Mouse (Mus musculus) bone marrow macrophage, adult 2 months (primary cell): ENCODE measurements at regions not wholly inside any gene's neighbourhood (a gene's known extent, or its start where the extent isn't known, plus 50 kb on each side); places are given as distances from the start of the nearest gene placed in this dataset.

Experiments
- H3K27ac ChIP-seq: 2 replicates; pipeline ENCODE4 v1.5.1; 2012; ENCODE audit warnings: low read depth, low read length; ENCODE audit not compliant: insufficient read depth
- H3K4me1 ChIP-seq: 2 replicates; pipeline ENCODE4 v1.6.1; 2012; ENCODE audit warnings: low read length; ENCODE audit not compliant: control insufficient read depth, insufficient read depth
- H3K4me3 ChIP-seq: 2 replicates; pipeline ENCODE4 v1.5.1; 2012; ENCODE audit warnings: mild to moderate bottlenecking, low read length, moderate library complexity; ENCODE audit not compliant: insufficient read depth
- CTCF ChIP-seq: IDR thresholded peaks from 2 replicates; pipeline ENCODE4 v1.5.1; 2012; ENCODE audit warnings: low read depth, mild to moderate bottlenecking, low read length, moderate library complexity
- POLR2A ChIP-seq: IDR thresholded peaks from 2 replicates; pipeline ENCODE4 v1.6.1; 2012; ENCODE audit warnings: mild to moderate bottlenecking, low read depth, low read length, borderline replicate concordance

DNA sequence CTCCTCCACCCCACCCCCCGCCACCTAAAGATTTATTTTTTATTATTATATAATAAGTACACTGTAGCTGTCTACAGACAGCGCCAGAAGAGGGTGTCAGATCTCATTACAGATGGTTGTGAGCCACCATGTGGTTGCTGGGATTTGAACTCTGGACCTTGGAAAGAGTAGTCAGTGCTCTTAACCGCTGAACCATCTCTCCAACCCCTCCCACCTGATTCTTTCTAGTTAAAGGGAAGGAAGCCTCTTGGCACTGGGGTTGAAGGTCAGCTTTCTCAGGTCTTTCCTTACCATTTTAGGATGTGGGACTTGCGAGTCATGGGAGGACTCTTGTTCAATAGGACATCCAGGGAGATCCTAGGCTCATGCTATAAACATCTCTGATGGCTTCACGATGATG, 54.7 kb downstream of the Hes1 start:
- H3K27ac ChIP-seq: no peak overlapping the region
- H3K4me1 ChIP-seq: no peaks in the 10 kb centered on the region
- H3K4me3 ChIP-seq: no peak overlapping the region
- TF ChIP-seq CTCF (no peak), POLR2A (no peak)

GRCm38 (mm10) chr16:30120330-30121265, 56.4 kb downstream of the Hes1 start:
- Histone ChIP-seq H3K4me3 (no peak overlapping the region), H3K4me1 (no peaks in the 10 kb centered on the region), H3K27ac (no peak overlapping the region)
- TF ChIP-seq CTCF (no peak), POLR2A (no peak)

DNA sequence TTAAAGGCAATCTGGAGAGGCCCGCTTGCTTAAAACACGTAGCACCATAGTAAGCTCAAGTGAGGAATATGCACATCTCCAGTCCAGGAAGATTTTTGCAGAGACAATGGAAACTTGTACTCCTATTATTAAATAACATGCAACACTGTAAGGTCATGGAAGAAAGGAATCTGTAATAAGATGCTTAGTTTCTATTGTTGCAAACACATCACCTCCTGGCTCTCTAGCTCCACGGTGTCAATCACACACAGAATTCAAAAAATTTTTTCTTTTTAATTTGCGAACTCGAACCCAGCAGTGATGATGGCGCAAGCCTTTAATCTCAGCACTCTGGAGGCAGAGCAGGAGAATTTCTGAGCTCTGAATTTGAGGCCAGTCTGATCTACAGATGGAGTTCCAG, 57.4 kb downstream of the Hes1 start:
- TF ChIP-seq CTCF (no peak), POLR2A (no peak)
- H3K4me1 ChIP-seq: no peaks in the 10 kb centered on the region
- no peak overlapping the region for H3K4me3 ChIP-seq
- no peak overlapping the region for H3K27ac ChIP-seq

- no peak overlapping the region for H3K4me3 ChIP-seq
- H3K27ac ChIP-seq: no peak overlapping the region
- no peak for TF ChIP-seq CTCF
- H3K4me1 ChIP-seq: no peaks in the 10 kb centered on the region
Observed at GRCm38 (mm10) chr16:30122211-30123070, 58.3 kb downstream of the Hes1 start.

DNA sequence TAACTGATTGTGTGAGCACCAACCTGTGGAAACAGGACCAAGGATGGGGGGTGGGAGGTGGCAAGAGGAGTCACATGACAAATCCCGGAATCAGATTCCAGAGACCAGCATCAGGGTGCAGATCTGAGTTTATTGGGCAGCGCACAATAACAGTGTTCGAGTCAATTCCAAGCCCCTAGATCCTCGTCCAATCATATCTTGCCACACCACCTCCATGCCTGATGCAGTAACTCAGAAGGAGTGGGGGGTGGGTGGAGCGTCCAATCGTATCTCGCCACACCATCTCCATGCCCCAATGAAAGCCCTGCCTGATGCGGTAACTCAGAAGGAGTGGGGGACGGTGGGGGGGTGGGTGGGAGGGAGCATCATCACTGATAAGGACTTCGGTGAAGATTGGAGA, 62.8 kb downstream of the Hes1 start:
- Histone ChIP-seq H3K27ac (no peak overlapping the region), H3K4me1 (no peaks in the 10 kb centered on the region), H3K4me3 (no peak overlapping the region)
- TF ChIP-seq CTCF (no peak), POLR2A (no peak)

GRCm38 (mm10) chr16:30128787-30129186, 64.6 kb downstream of the Hes1 start:
- Histone ChIP-seq H3K4me3 (no peak overlapping the region), H3K4me1 (no peaks in the 10 kb centered on the region), H3K27ac (no peak overlapping the region)
- TF ChIP-seq POLR2A (no peak), CTCF (no peak)

- no peak for TF ChIP-seq CTCF
- no peak for TF ChIP-seq POLR2A
- H3K27ac ChIP-seq: no peak overlapping the region
- no peaks in the 10 kb centered on the region for H3K4me1 ChIP-seq
Observed at GRCm38 (mm10) chr16:30129218-30130112, 65.3 kb downstream of the Hes1 start.

GRCm38 (mm10) chr16:30130113-30130471, 65.9 kb downstream of the Hes1 start:
- Histone ChIP-seq H3K4me3 (no peak overlapping the region), H3K4me1 (no peaks in the 10 kb centered on the region), H3K27ac (no peak overlapping the region)
- no peak for TF ChIP-seq CTCF
- no peak for TF ChIP-seq POLR2A

More at GRCm38 (mm10) chr16:30129218-30130112, 65.3 kb downstream of the Hes1 start:
- no peak overlapping the region for H3K4me3 ChIP-seq

DNA sequence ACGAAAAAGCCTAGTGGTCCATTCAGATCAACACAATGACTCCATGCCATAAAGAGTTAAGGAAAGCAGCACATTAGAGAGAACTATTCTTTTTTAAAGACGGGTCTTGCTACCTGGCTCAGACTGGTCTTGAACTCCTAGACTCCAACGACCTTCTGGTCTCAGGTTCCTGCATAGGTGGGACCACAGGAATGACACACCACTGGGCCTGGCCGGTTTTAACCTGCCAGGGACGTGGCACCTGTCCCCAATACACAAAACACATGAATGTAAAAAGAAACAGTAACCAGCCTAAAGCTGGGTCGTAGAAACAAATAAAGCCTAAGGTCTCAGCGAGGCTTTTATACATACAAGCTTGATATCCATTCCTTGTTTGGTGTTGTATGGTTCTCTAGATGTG, 67.9 kb downstream of the Hes1 start:
- Histone ChIP-seq H3K4me3 (no peak overlapping the region), H3K27ac (no peak overlapping the region)
- TF ChIP-seq POLR2A: no peak
- TF ChIP-seq CTCF: no peak

More for the DNA sequence above, 67.9 kb downstream of the Hes1 start:
- H3K4me1 ChIP-seq: no peaks in the 10 kb centered on the region
